Mouse (Mus musculus) spleen, adult 2 months (tissue): ENCODE results near the gene Kcnh5.

ENCODE experiments used
- CTCF ChIP-seq: fragments of 200-500 bp; IDR thresholded peaks from 2 replicates; pipeline ENCODE4 v1.5.1; 2011; ENCODE audit warnings: mild to moderate bottlenecking, inconsistent platforms; ENCODE audit not compliant: insufficient read depth, insufficient read length, insufficient replicate concordance; ENCODE audit errors: extremely low read depth
- POLR2A ChIP-seq: fragments of 200-500 bp; IDR thresholded peaks from 2 replicates; pipeline ENCODE4 v1.6.1; 2011; ENCODE audit warnings: low read depth, low read length, inconsistent platforms

- no peak for TF ChIP-seq CTCF
- no peak for TF ChIP-seq POLR2A
Observed at GRCm38 (mm10) chr12:74855666-74856065, 321.5 kb downstream of the Kcnh5 start.
